ENCODE assay signal across 9 mouse cellular contexts in the genomic region with DNA sequence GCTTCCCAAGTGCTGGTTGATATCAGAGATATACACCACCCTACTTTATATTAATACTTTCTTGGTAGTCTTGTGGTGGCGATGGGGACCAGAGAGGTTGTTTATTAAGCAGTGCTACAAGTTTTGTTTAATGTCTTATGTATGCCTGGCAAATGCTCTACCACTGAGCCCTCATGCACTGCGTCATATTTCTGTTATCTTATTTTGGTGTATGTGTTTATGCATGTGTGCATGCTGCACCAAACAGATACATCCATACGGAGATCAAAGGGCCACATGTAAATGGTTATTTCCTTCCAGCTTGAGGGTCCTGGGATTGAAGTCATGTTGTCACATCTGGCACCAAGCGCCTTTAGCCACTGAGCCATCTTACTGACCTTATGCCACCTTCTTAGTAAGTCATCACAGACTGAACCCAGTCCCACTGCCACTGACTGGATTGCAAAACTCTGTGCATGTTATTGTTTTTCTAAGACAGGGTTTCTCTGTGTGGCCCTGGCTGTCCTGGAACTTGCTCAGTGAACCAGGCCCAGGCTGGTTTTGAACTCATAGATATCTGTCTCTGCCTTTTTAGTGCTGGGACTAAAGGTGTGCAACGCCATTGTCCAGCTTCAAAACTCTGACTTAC. TPM values are rescaled to one million over a fixed set of nuclear protein-coding genes. Genes with fewer than 3 reads are reported as not detected.
DNase-seq lines count a peak whose midpoint lies in the region; ATAC-seq and TF ChIP-seq lines count a peak whose summit lies in the region.
"Had no signal": no experiment of that assay in that cellular context is flagged by ENCODE, and none has a peak within 500 bp of the region (broad histone marks: within the 10 kb centered on the region; RNA-seq: fewer than 3 reads in every experiment).

No protein-coding gene starts in this region.

- peaks cover 78% of the 10 kb centered on the region for H3K79me2 ChIP-seq in CH12.LX (replicated peaks; ENCODE audit: control insufficient read depth, extremely low read depth, insufficient read depth, poor library complexity, severe bottlenecking)
- peaks cover 75% of the 10 kb centered on the region for H3K79me2 ChIP-seq in MEL (ENCODE audit: control insufficient read depth, insufficient read depth, low read length, poor library complexity)

- peaks cover 20 to 46% of the 10 kb centered on the region in 2 experiments for H3K36me3 ChIP-seq in CH12.LX (replicated peaks in 1 of 2; ENCODE audit: control insufficient read depth in 1 of 2, insufficient read depth in 1 of 2, low read length in 1 of 2)
- H3K36me3 ChIP-seq in MEL (ENCODE audit: control insufficient read depth in 1 of 2, insufficient read depth in 2 of 2, low read length in 2 of 2): peaks cover 0 to 32% of the 10 kb centered on the region in 2 experiments; a peak in 2 of 4 replicates
- H3K36me3 ChIP-seq in hindbrain, embryonic 10.5 days: peaks cover 41% of the 10 kb centered on the region
- H3K36me3 ChIP-seq in liver, postnatal 0 days (replicated peaks; ENCODE audit: insufficient read depth, low read length): peaks cover 15% of the 10 kb centered on the region

- dilution Hi-C loops in CH12.LX (cut with MboI; ENCODE audit: extremely low pct_ligation_motif_present, extremely low pct_unique_long_range_greater_than_20kb, low sequenced_read_pairs): no loop called here

- H3K9me3 ChIP-seq in CH12.LX (replicated peaks; ENCODE audit: low read length) (no peaks in the 10 kb centered on the region), MEL (replicated peaks; ENCODE audit: insufficient read depth, low read length) (no peaks in the 10 kb centered on the region)
- H3K9me3 ChIP-seq in hindbrain, embryonic 10.5 days: no peaks in the 10 kb centered on the region
- no peaks in the 10 kb centered on the region for H3K9me3 ChIP-seq in liver, postnatal 0 days (ENCODE audit: low read length)

- in situ Hi-C loops in CH12.LX (cut with MboI; ENCODE audit: low pct_ligation_motif_present, low pct_unique_long_range_greater_than_20kb, low sequenced_read_pairs): no loop called here

- WGBS in hindbrain, embryonic 10.5 days: 89% methylated on average over 5 of the region's 5 CpGs
- WGBS in liver, postnatal 0 days (ENCODE audit: insufficient replicate concordance): 75% methylated on average over 5 of the region's 5 CpGs

- no peak for TF ChIP-seq RAD21 in CH12.LX (IDR thresholded peaks at IDR 0.05; ENCODE audit: low read depth, low read length)
- no peak for TF ChIP-seq RAD21 in MEL (IDR thresholded peaks at IDR 0.05; ENCODE audit: low read depth, low read length)

- H3K27me3 ChIP-seq in CH12.LX (replicated peaks): no peaks in the 10 kb centered on the region
- H3K27me3 ChIP-seq in MEL (ENCODE audit: control insufficient read depth in 1 of 2, insufficient read depth in 2 of 2, low read length in 2 of 2): no peaks in the 10 kb centered on the region
- H3K27me3 ChIP-seq in hindbrain, embryonic 10.5 days (ENCODE audit: insufficient read depth, poor library complexity, severe bottlenecking): no peaks in the 10 kb centered on the region
- H3K27me3 ChIP-seq in liver, postnatal 0 days (ENCODE audit: insufficient read depth, low read length): no peaks in the 10 kb centered on the region

- H3K4me2 ChIP-seq in CH12.LX (ENCODE audit: insufficient read depth, low read depth, poor library complexity, severe bottlenecking): peak overlapping the region; percentile 86
- peak overlapping the region; percentile 72 for H3K4me2 ChIP-seq in liver, postnatal 0 days (ENCODE audit: low read depth, low read length)

- TF ChIP-seq CTCF in CH12.LX (conservative IDR thresholded peaks at IDR 0.05 in 1 of 2, IDR thresholded peaks at IDR 0.05 in 1 of 2; ENCODE audit: low read depth in 2 of 2, low read length in 2 of 2): no peak
- TF ChIP-seq CTCF in MEL (IDR thresholded peaks at IDR 0.05 in 2 of 3, conservative IDR thresholded peaks at IDR 0.05 in 1 of 3; ENCODE audit: control insufficient read depth in 1 of 3, insufficient read depth in 1 of 3, low read depth in 2 of 3, low read length in 3 of 3, poor library complexity in 1 of 3, severe bottlenecking in 1 of 3): no peak
- no peak for TF ChIP-seq CTCF in liver, postnatal 0 days (IDR thresholded peaks at IDR 0.05; ENCODE audit: low read depth)

- intact Hi-C loops in left cerebral cortex, postnatal 4 days (cut with DNase I): no loop called here

- no peak for TF ChIP-seq EP300 in CH12.LX (IDR thresholded peaks at IDR 0.05; ENCODE audit: low read length)
- TF ChIP-seq EP300 in MEL (IDR thresholded peaks at IDR 0.05; ENCODE audit: low read depth in 1 of 2, low read length in 2 of 2): no peak
- no peak for TF ChIP-seq EP300 in liver, postnatal 0 days (IDR thresholded peaks at IDR 0.05; ENCODE audit: low read depth)

- DNase-seq in CH12.LX (ENCODE audit: extremely low read depth): no peak
- DNase-seq in MEL (ENCODE audit: low read depth, low spot score): peak; percentile 22
- no peak for DNase-seq in hindbrain, embryonic 10.5 days (ENCODE audit: low spot score)
- DNase-seq in liver, postnatal 0 days: no peak
- no peak for DNase-seq in left cerebral cortex, postnatal 4 days
- DNase-seq in cerebellum, adult 8-10 months: no peak
- DNase-seq in spleen, adult 18-20 months: no peak
- DNase-seq: adrenal gland, postnatal 36 days had no signal

- H3K4me1 ChIP-seq in CH12.LX (ENCODE audit: control insufficient read depth in 1 of 2, insufficient read depth in 2 of 2) (peaks cover 20 to 39% of the 10 kb centered on the region in 2 experiments), MEL (ENCODE audit: control insufficient read depth in 1 of 2, insufficient read depth in 2 of 2, low read length in 2 of 2) (peaks cover 5 to 25% of the 10 kb centered on the region in 2 experiments; a peak in 3 of 4 replicates)
- peaks cover 25% of the 10 kb centered on the region for H3K4me1 ChIP-seq in hindbrain, embryonic 10.5 days (replicated peaks)
- peaks cover 22% of the 10 kb centered on the region for H3K4me1 ChIP-seq in liver, postnatal 0 days (ENCODE audit: insufficient read depth)

- H3K9ac ChIP-seq in CH12.LX (ENCODE audit: insufficient read depth, low read depth): peak overlapping the region; percentile 90; the same call in 1 of the 2 replicates
- peak overlapping the region; percentile 96 for H3K9ac ChIP-seq in MEL (ENCODE audit: control insufficient read depth, low read depth, low read length, poor library complexity, severe bottlenecking)
- peak overlapping the region; percentile 99; the same call in 1 of the 2 replicates for H3K9ac ChIP-seq in liver, postnatal 0 days (replicated peaks)

- peak overlapping the region; percentile 22 to 98 (median 93) for H3K4me3 ChIP-seq in CH12.LX (replicated peaks in 1 of 3; ENCODE audit: low read depth in 2 of 3, low read length in 2 of 3, poor library complexity in 1 of 3)
- peak overlapping the region; percentile 91 to 93 for H3K4me3 ChIP-seq in MEL (ENCODE audit: control insufficient read depth in 1 of 2, insufficient read depth in 1 of 2, low read depth in 2 of 2, low read length in 2 of 2)
- H3K4me3 ChIP-seq in hindbrain, embryonic 10.5 days: peak overlapping the region; percentile 84
- peak overlapping the region; percentile 98 for H3K4me3 ChIP-seq in liver, postnatal 0 days (ENCODE audit: low read depth, low read length)

- TF ChIP-seq POLR2A in CH12.LX (IDR thresholded peaks at IDR 0.05; ENCODE audit: low read depth, low read length) (no peak), MEL (IDR thresholded peaks at IDR 0.05; ENCODE audit: control insufficient read depth in 1 of 2, insufficient read depth in 1 of 2, low read depth in 1 of 2, low read length in 2 of 2, poor library complexity in 1 of 2) (no peak)

- H3K27ac ChIP-seq in CH12.LX (ENCODE audit: insufficient read depth, low read depth) (no peak overlapping the region), MEL (ENCODE audit: control insufficient read depth, low read depth, low read length) (no peak overlapping the region)
- H3K27ac ChIP-seq in hindbrain, embryonic 10.5 days: no peak overlapping the region
- no peak overlapping the region for H3K27ac ChIP-seq in liver, postnatal 0 days (ENCODE audit: low read depth)

- no peak for ATAC-seq in liver, postnatal 0 days

RNA-seq across cellular contexts. Expression of gene Kin, which starts 1.2 kb away (rescaled TPM):
- 23.0 and 29.5 TPM in 2 replicates for total RNA-seq in CH12.LX (2012; rRNA removed)
- total RNA-seq in CH12.LX (2014; rRNA removed): 31.5 and 37.8 TPM in 2 replicates
- 44.7 and 49.0 TPM in 2 replicates for polyA plus RNA-seq in CH12.LX (2012; ENCODE audit: insufficient read length, low read depth)
- total RNA-seq in MEL (2012; rRNA removed): 23.4 and 25.7 TPM in 2 replicates
- 10 to 100 TPM in 1 of 2 experiments, not detected in 1; 33.5 TPM for polyA plus RNA-seq in MEL (2012; ENCODE audit: insufficient read depth in 1 of 2, insufficient read length in 2 of 2, low read depth in 1 of 2, low replicate concordance in 2 of 2, missing spikeins in 1 of 2)
- polyA plus RNA-seq in hindbrain, embryonic 10.5 days (2016; fragmentation: Nextera tagmentation; extraction: Ambion mirVana): 30.3 and 35.5 TPM in 2 replicates
- 16.1 and 16.2 TPM in 2 replicates for polyA plus RNA-seq in liver, postnatal 0 days (2015; fragmentation: Nextera tagmentation; extraction: Ambion mirVana)
- total RNA-seq in left cerebral cortex, postnatal 4 days (2021): 10 to 100 TPM; 14.5 to 14.7 TPM

RNA-seq across cellular contexts. Expression of gene Atp5c1, which starts 1.3 kb away (rescaled TPM):
- total RNA-seq in CH12.LX (2012; rRNA removed): 336 and 359 TPM in 2 replicates
- 876 and 918 TPM in 2 replicates for total RNA-seq in CH12.LX (2014; rRNA removed)
- 375 and 423 TPM in 2 replicates for polyA plus RNA-seq in CH12.LX (2012; ENCODE audit: insufficient read length, low read depth)
- 414 and 425 TPM in 2 replicates for total RNA-seq in MEL (2012; rRNA removed)
- 100 to 1,000 TPM; 280 to 381 TPM for polyA plus RNA-seq in MEL (2012; ENCODE audit: insufficient read depth in 1 of 2, insufficient read length in 2 of 2, low read depth in 1 of 2, low replicate concordance in 2 of 2, missing spikeins in 1 of 2)
- polyA plus RNA-seq in hindbrain, embryonic 10.5 days (2016; fragmentation: Nextera tagmentation; extraction: Ambion mirVana): 487 TPM in 2 replicates
- 439 and 445 TPM in 2 replicates for polyA plus RNA-seq in liver, postnatal 0 days (2015; fragmentation: Nextera tagmentation; extraction: Ambion mirVana)
- total RNA-seq in left cerebral cortex, postnatal 4 days (2021): 100 to 1,000 TPM; 253 to 265 TPM

RNA-seq across cellular contexts. Expression of gene Taf3, which starts 33.2 kb away (rescaled TPM):
- 4.2 and 6.0 TPM in 2 replicates for total RNA-seq in CH12.LX (2012; rRNA removed)
- total RNA-seq in CH12.LX (2014; rRNA removed): 2.1 and 3.1 TPM in 2 replicates
- polyA plus RNA-seq in CH12.LX (2012; ENCODE audit: insufficient read length, low read depth): 13.4 and 14.8 TPM in 2 replicates
- total RNA-seq in MEL (2012; rRNA removed): 8.3 and 9.1 TPM in 2 replicates
- polyA plus RNA-seq in MEL (2012; ENCODE audit: insufficient read depth in 1 of 2, insufficient read length in 2 of 2, low read depth in 1 of 2, low replicate concordance in 2 of 2, missing spikeins in 1 of 2): 10 to 100 TPM in 1 of 2 experiments, not detected in 1; 20.9 TPM
- polyA plus RNA-seq in hindbrain, embryonic 10.5 days (2016; fragmentation: Nextera tagmentation; extraction: Ambion mirVana): 13.6 and 16.2 TPM in 2 replicates
- 3.9 and 5.7 TPM in 2 replicates for polyA plus RNA-seq in liver, postnatal 0 days (2015; fragmentation: Nextera tagmentation; extraction: Ambion mirVana)
- 10 to 100 TPM; 12.0 to 14.0 TPM for total RNA-seq in left cerebral cortex, postnatal 4 days (2021)

RNA-seq across cellular contexts. Expression of gene Itih2, which starts 49.6 kb away (rescaled TPM):
- not detected in 2 replicates for total RNA-seq in CH12.LX (2012; rRNA removed)
- not detected in 2 replicates for total RNA-seq in CH12.LX (2014; rRNA removed)
- polyA plus RNA-seq in CH12.LX (2012; ENCODE audit: insufficient read length, low read depth): not detected in 2 replicates
- total RNA-seq in MEL (2012; rRNA removed): not detected in 2 replicates
- polyA plus RNA-seq in MEL (2012; ENCODE audit: insufficient read depth in 1 of 2, insufficient read length in 2 of 2, low read depth in 1 of 2, low replicate concordance in 2 of 2, missing spikeins in 1 of 2): not detected
- polyA plus RNA-seq in hindbrain, embryonic 10.5 days (2016; fragmentation: Nextera tagmentation; extraction: Ambion mirVana): 0.10 and 0.22 TPM in 2 replicates
- polyA plus RNA-seq in liver, postnatal 0 days (2015; fragmentation: Nextera tagmentation; extraction: Ambion mirVana): 527 and 547 TPM in 2 replicates
- total RNA-seq in left cerebral cortex, postnatal 4 days (2021): 1 to 10 TPM; 3.2 TPM
- polyA plus RNA-seq: small intestine, adult 2 months had no signal
